Mouse (Mus musculus) liver, adult 2 months (tissue): Measurements from ENCODE around the gene Nmrk1. TPM values are rescaled to one million over a fixed set of nuclear protein-coding genes. Genes with fewer than 3 reads are reported as not detected.

ENCODE experiments used
- DNase-seq: peaks from one replicate; pipeline ENCODE4 v3.0.0-alpha.2; 2011; ENCODE audit warnings: low read depth, low spot score; ENCODE audit errors: extremely low read depth
- H3K27ac ChIP-seq: fragments of 200-500 bp; replicated peaks from 2 replicates; pipeline ENCODE4 v1.5.1; 2012; ENCODE audit warnings: low read depth, mild to moderate bottlenecking, control low read depth, inconsistent platforms, low read length; ENCODE audit not compliant: insufficient read depth
- H3K27me3 ChIP-seq: fragments of 200-500 bp; 2 replicates; pipeline ENCODE4 v1.6.1; 2012; ENCODE audit warnings: mild to moderate bottlenecking, moderate library complexity, low read length, inconsistent platforms; ENCODE audit not compliant: control insufficient read depth, insufficient read depth
- H3K36me3 ChIP-seq: fragments of 200-500 bp; 2 replicates; pipeline ENCODE4 v1.6.1; 2012; ENCODE audit warnings: low read length, inconsistent platforms; ENCODE audit not compliant: control insufficient read depth, insufficient read depth
- H3K4me1 ChIP-seq: fragments of 200-500 bp; 2 replicates; pipeline ENCODE4 v1.6.1; 2011; ENCODE audit warnings: low read length; ENCODE audit not compliant: control insufficient read depth, insufficient read depth
- H3K4me3 ChIP-seq: fragments of 200-500 bp; 2 replicates; pipeline ENCODE4 v1.5.1; 2011; ENCODE audit warnings: low read depth, mild to moderate bottlenecking, control low read depth, low read length, moderate library complexity; ENCODE audit not compliant: insufficient read depth
- H3K79me2 ChIP-seq: fragments of 200-500 bp; 2 replicates; pipeline ENCODE4 v1.6.1; 2012; ENCODE audit warnings: inconsistent platforms, mild to moderate bottlenecking, low read length, moderate library complexity; ENCODE audit not compliant: control insufficient read depth, insufficient read depth
- H3K9ac ChIP-seq: fragments of 200-500 bp; 2 replicates; pipeline ENCODE4 v1.6.1; 2012; ENCODE audit warnings: low read depth, mild to moderate bottlenecking, control low read depth, inconsistent platforms, low read length
- CTCF ChIP-seq: fragments of 200-500 bp; IDR thresholded peaks from 2 replicates; pipeline ENCODE4 v1.5.1; 2011; ENCODE audit warnings: low read depth, low read length, control low read depth
- POLR2A ChIP-seq: fragments of 200-500 bp; IDR thresholded peaks from 2 replicates; pipeline ENCODE4 v1.6.1; 2011; ENCODE audit warnings: low read length, control low read depth; ENCODE audit not compliant: insufficient read depth; ENCODE audit errors: extremely low read depth
- WGBS: fragments of 180-500 bp; shearing (Covaris S2); methylation state at CpG from one replicate; pipeline ENCODE4 v1.1.7; 2018; 5-methylcytosine and 5-hydroxymethylcytosine counted together
- polyA plus RNA-seq: library from polyadenylated mRNA; depleted of rRNA; stranded (reverse); fragments of >200 nt; gene quantifications from 2 replicates; pipeline ENCODE4 v1.2.3, GENCODE M21; 2012
- total RNA-seq: library from RNA; depleted of rRNA; stranded (reverse); fragments of >200 nt; gene quantifications from 2 replicates; pipeline ENCODE4 v1.2.3, GENCODE M21; 2014

The Nmrk1 gene
- total and polyA plus RNA-seq, 2 experiments = 21.9 to 47.4 TPM

- Histone ChIP-seq H3K27me3 (no peaks in the 10 kb centered on the region), H3K36me3 (peaks cover 5% of the 10 kb centered on the region; the same call in 1 of the 2 replicates), H3K4me3 (no peak overlapping the region), H3K27ac (no peak overlapping the region), H3K79me2 (peaks cover 16% of the 10 kb centered on the region; the same call in 1 of the 2 replicates), H3K4me1 (peaks cover 2% of the 10 kb centered on the region; the same call in 1 of the 2 replicates), H3K9ac (no peak overlapping the region)
- no peak for TF ChIP-seq POLR2A
- no peak for TF ChIP-seq CTCF
- DNase-seq = no peak
- WGBS = 97% methylated on average over 9 of the region's 9 CpGs
Observed at GRCm38 (mm10) chr19:18600611-18601010, 31.1 kb upstream of the Nmrk1 start.

GRCm38 (mm10) chr19:18603011-18603410 lies 28.7 kb upstream of the Nmrk1 start:
- peaks cover 4% of the 10 kb centered on the region for H3K4me1 ChIP-seq
- no peak overlapping the region for H3K27ac ChIP-seq
- H3K79me2 ChIP-seq = peaks cover 38% of the 10 kb centered on the region
- no peak overlapping the region for H3K9ac ChIP-seq
- DNase-seq = no peak
- 87% methylated on average over 6 of the region's 6 CpGs for WGBS
- peaks cover 5% of the 10 kb centered on the region; the same call in 1 of the 2 replicates for H3K36me3 ChIP-seq
- TF ChIP-seq CTCF (no peak), POLR2A (no peak)
- H3K27me3 ChIP-seq = no peaks in the 10 kb centered on the region
- H3K4me3 ChIP-seq = no peak overlapping the region

GRCm38 (mm10) chr19:18607907-18608306 lies 23.8 kb upstream of the Nmrk1 start:
- no peak for DNase-seq
- no peak for TF ChIP-seq CTCF
- TF ChIP-seq POLR2A = no peak
- H3K79me2 ChIP-seq = peaks cover 47% of the 10 kb centered on the region
- WGBS = 72% methylated on average over 7 of the region's 7 CpGs
- H3K27me3 ChIP-seq = no peaks in the 10 kb centered on the region
- H3K4me1 ChIP-seq = peaks cover 15% of the 10 kb centered on the region
- no peaks in the 10 kb centered on the region; the same call in 1 of the 2 replicates for H3K36me3 ChIP-seq
- no peak overlapping the region for H3K9ac ChIP-seq
- H3K4me3 ChIP-seq = no peak overlapping the region
- H3K27ac ChIP-seq = no peak overlapping the region

- H3K9ac ChIP-seq = no peak overlapping the region
- H3K79me2 ChIP-seq = peaks cover 46% of the 10 kb centered on the region
- H3K36me3 ChIP-seq = no peaks in the 10 kb centered on the region
- DNase-seq = peak; percentile 53
- TF ChIP-seq CTCF = no peak
- TF ChIP-seq POLR2A = no peak
- no peak overlapping the region; the same call in 1 of the 2 replicates for H3K27ac ChIP-seq
- WGBS = 38% methylated on average over 6 of the region's 6 CpGs
- H3K4me3 ChIP-seq = no peak overlapping the region
- peaks cover 16% of the 10 kb centered on the region for H3K4me1 ChIP-seq
- H3K27me3 ChIP-seq = no peaks in the 10 kb centered on the region
Observed at GRCm38 (mm10) chr19:18608975-18609374, 22.8 kb upstream of the Nmrk1 start.

GRCm38 (mm10) chr19:18614337-18614736 lies 17.4 kb upstream of the Nmrk1 start:
- H3K4me3 ChIP-seq = no peak overlapping the region
- H3K4me1 ChIP-seq = peaks cover 21% of the 10 kb centered on the region
- H3K36me3 ChIP-seq = no peaks in the 10 kb centered on the region
- no peak for TF ChIP-seq CTCF
- no peak for TF ChIP-seq POLR2A
- H3K79me2 ChIP-seq = peaks cover 45% of the 10 kb centered on the region
- no peak overlapping the region for H3K27ac ChIP-seq
- no peak for DNase-seq
- no peak overlapping the region for H3K9ac ChIP-seq
- H3K27me3 ChIP-seq = no peaks in the 10 kb centered on the region
- 75% methylated on average over 7 of the region's 7 CpGs for WGBS

GRCm38 (mm10) chr19:18615680-18616240 lies 16.0 kb upstream of the Nmrk1 start:
- DNase-seq = no peak
- TF ChIP-seq POLR2A (no peak), CTCF (no peak)
- Histone ChIP-seq H3K9ac (no peak overlapping the region), H3K27me3 (no peaks in the 10 kb centered on the region), H3K27ac (peak overlapping the region; percentile 82), H3K36me3 (no peaks in the 10 kb centered on the region), H3K4me1 (peaks cover 24% of the 10 kb centered on the region), H3K79me2 (peaks cover 53% of the 10 kb centered on the region), H3K4me3 (no peak overlapping the region)
- WGBS = 62% methylated on average over 9 of the region's 9 CpGs
